Comparison of ENCODE assay signal across 7 mouse cellular contexts in the genomic region with DNA sequence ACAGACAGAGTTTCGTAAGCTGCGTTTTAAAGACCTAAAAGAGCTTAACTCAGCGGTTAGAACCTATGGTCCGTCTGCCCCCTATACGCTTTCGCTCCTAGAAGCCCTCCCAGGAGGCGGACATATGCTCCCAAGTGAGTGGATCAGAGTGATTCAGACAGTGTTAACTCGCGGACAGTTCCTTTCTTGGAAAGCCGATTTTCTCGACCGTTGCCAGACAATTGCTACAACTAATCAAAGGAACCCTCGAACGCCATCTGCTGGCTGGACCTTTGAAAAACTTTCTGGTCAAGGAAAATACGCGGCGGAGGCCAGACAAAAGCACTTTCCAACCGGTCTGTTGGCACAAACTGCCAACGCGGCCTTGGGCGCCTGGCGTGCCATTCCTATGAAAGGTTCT. TPM values are rescaled to one million over a fixed set of nuclear protein-coding genes. Genes with fewer than 3 reads are reported as not detected.
DNase-seq lines count a peak whose midpoint lies in the region; ATAC-seq and TF ChIP-seq lines count a peak whose summit lies in the region.

No protein-coding gene starts in this region.

- peak overlapping the region; percentile 88 for H3K27ac ChIP-seq in embryonic facial prominence, embryonic 12.5 days
- peak overlapping the region; percentile 51 for H3K27ac ChIP-seq in intestine, postnatal 0 days (ENCODE audit: low read depth, low read length)
- peak overlapping the region; percentile 91 for H3K27ac ChIP-seq in midbrain, embryonic 10.5 days (replicated peaks)

- peak; percentile 83 for TF ChIP-seq CTCF in intestine, postnatal 0 days (IDR thresholded peaks at IDR 0.05; ENCODE audit: low read depth)

- peak overlapping the region; percentile 50 for H3K9ac ChIP-seq in embryonic facial prominence, embryonic 12.5 days
- peak overlapping the region; percentile 28; the same call in 1 of the 2 replicates for H3K9ac ChIP-seq in intestine, postnatal 0 days (ENCODE audit: low read depth, low read length)

- H3K9me3 ChIP-seq in embryonic facial prominence, embryonic 12.5 days: no peaks in the 10 kb centered on the region
- H3K9me3 ChIP-seq in intestine, postnatal 0 days (ENCODE audit: control insufficient read depth): no peaks in the 10 kb centered on the region
- H3K9me3 ChIP-seq in midbrain, embryonic 10.5 days (replicated peaks): no peaks in the 10 kb centered on the region

- peak; percentile 91 to 96 for DNase-seq in adrenal gland, postnatal 4 days (ENCODE audit: low spot score in 2 of 2)
- DNase-seq in left cerebral cortex, postnatal 36 days (ENCODE audit: low spot score in 2 of 2): peak; percentile 76 to 86
- peak; percentile 93 for DNase-seq in midbrain, embryonic 10.5 days (ENCODE audit: low spot score)
- peak; percentile 70 to 78 for DNase-seq in right cerebral cortex, postnatal 36 days (ENCODE audit: low spot score in 2 of 2)

- under 1% methylated on average over 22 of the region's 22 CpGs for WGBS in embryonic facial prominence, embryonic 12.5 days
- under 1% methylated on average over 22 of the region's 22 CpGs for WGBS in intestine, postnatal 0 days
- WGBS in midbrain, embryonic 10.5 days: under 1% methylated on average over 22 of the region's 22 CpGs

- H3K36me3 ChIP-seq in embryonic facial prominence, embryonic 12.5 days: no peaks in the 10 kb centered on the region
- H3K36me3 ChIP-seq in intestine, postnatal 0 days (ENCODE audit: control insufficient read depth, insufficient read depth): no peaks in the 10 kb centered on the region
- H3K36me3 ChIP-seq in midbrain, embryonic 10.5 days: no peaks in the 10 kb centered on the region

- H3K27me3 ChIP-seq in embryonic facial prominence, embryonic 12.5 days: no peaks in the 10 kb centered on the region
- no peaks in the 10 kb centered on the region for H3K27me3 ChIP-seq in intestine, postnatal 0 days (replicated peaks; ENCODE audit: control insufficient read depth, insufficient read depth, low read length)
- peaks cover 38% of the 10 kb centered on the region for H3K27me3 ChIP-seq in midbrain, embryonic 10.5 days (ENCODE audit: low read depth, poor library complexity, severe bottlenecking)

- peak overlapping the region; percentile 74 for H3K4me2 ChIP-seq in embryonic facial prominence, embryonic 12.5 days (replicated peaks)
- peak overlapping the region; percentile 94 for H3K4me2 ChIP-seq in intestine, postnatal 0 days (replicated peaks; ENCODE audit: low read depth)

- peak; percentile 60; the same call in 1 of the 2 replicates for ATAC-seq in embryonic facial prominence, embryonic 12.5 days (ENCODE audit: insufficient number of reproducible peaks, insufficient read depth, low FRiP score, low TSS enrichment)
- ATAC-seq in granulocyte monocyte progenitor cell, adult 5-6 weeks (replicated peaks; ENCODE audit: poor library complexity, severe bottlenecking): peak; percentile 76
- ATAC-seq in intestine, postnatal 0 days: peak; percentile 68

- peak overlapping the region; percentile 34 for H3K4me3 ChIP-seq in embryonic facial prominence, embryonic 12.5 days
- peak overlapping the region; percentile 52 for H3K4me3 ChIP-seq in intestine, postnatal 0 days (ENCODE audit: low read depth, low read length)
- H3K4me3 ChIP-seq in midbrain, embryonic 10.5 days: peak overlapping the region; percentile 59

- intact Hi-C loops in left cerebral cortex, postnatal 36 days (cut with DNase I): no loop called here

- 0 out of 2 replicates have a peak, but pooled peaks cover 4% of the 10 kb centered on the region for H3K4me1 ChIP-seq in embryonic facial prominence, embryonic 12.5 days
- H3K4me1 ChIP-seq in intestine, postnatal 0 days (replicated peaks; ENCODE audit: control insufficient read depth, insufficient read depth, low read length): no peaks in the 10 kb centered on the region
- peaks cover 21% of the 10 kb centered on the region for H3K4me1 ChIP-seq in midbrain, embryonic 10.5 days

RNA-seq across cellular contexts. Expression of a gene that starts 1.6 kb away (rescaled TPM):
- 10 to 100 TPM; 65.4 to 96.0 TPM for total RNA-seq in adrenal gland, postnatal 4 days (2021)
- polyA plus RNA-seq in embryonic facial prominence, embryonic 12.5 days (2016; fragmentation: Nextera tagmentation; extraction: Ambion mirVana): 4.9 and 6.0 TPM in 2 replicates
- total RNA-seq in granulocyte monocyte progenitor cell, adult 5-6 weeks (2014; fragmentation: Nextera tagmentation): not detected in 2 replicates
- not detected in 2 replicates for total RNA-seq in granulocyte monocyte progenitor cell, adult 5-6 weeks (2017)
- 0.24 and 0.31 TPM in 2 replicates for polyA plus RNA-seq in intestine, postnatal 0 days (2015; fragmentation: Nextera tagmentation; extraction: Ambion mirVana)
- under 1 TPM; 0.10 to 0.11 TPM for total RNA-seq in left cerebral cortex, postnatal 36 days (2021)
- 0.04 and 0.09 TPM in 2 replicates for polyA plus RNA-seq in midbrain, embryonic 10.5 days (2016; fragmentation: Nextera tagmentation; extraction: Ambion mirVana)

RNA-seq across cellular contexts. Expression of a gene that starts 54.6 kb away (rescaled TPM):
- total RNA-seq in adrenal gland, postnatal 4 days (2021): 10 to 100 TPM; 75.1 to 88.2 TPM
- polyA plus RNA-seq in embryonic facial prominence, embryonic 12.5 days (2016; fragmentation: Nextera tagmentation; extraction: Ambion mirVana): 74.6 and 82.1 TPM in 2 replicates
- total RNA-seq in granulocyte monocyte progenitor cell, adult 5-6 weeks (2014; fragmentation: Nextera tagmentation): 178 and 197 TPM in 2 replicates
- total RNA-seq in granulocyte monocyte progenitor cell, adult 5-6 weeks (2017): 114 and 116 TPM in 2 replicates
- 45.7 and 47.9 TPM in 2 replicates for polyA plus RNA-seq in intestine, postnatal 0 days (2015; fragmentation: Nextera tagmentation; extraction: Ambion mirVana)
- total RNA-seq in left cerebral cortex, postnatal 36 days (2021): 10 to 100 TPM; 12.2 to 14.1 TPM
- polyA plus RNA-seq in midbrain, embryonic 10.5 days (2016; fragmentation: Nextera tagmentation; extraction: Ambion mirVana): 89.6 and 106 TPM in 2 replicates

Comparison
In these comparisons a context has a peak if more than half of its experiments do, and no peak if none do; other contexts are left out.
1. Peak in every context shown above with its lines: DNase-seq, ATAC-seq, H3K4me3 ChIP-seq and H3K27ac ChIP-seq.
2. RNA of a gene that starts 1.6 kb away (total RNA-seq): 65.4 to 96.0 TPM in adrenal gland, postnatal 4 days; 0.10 to 0.11 TPM in left cerebral cortex, postnatal 36 days and not detected in granulocyte monocyte progenitor cell, adult 5-6 weeks; every median in the first group is over 10 times any median in the second.
3. RNA of a gene that starts 54.6 kb away (total RNA-seq): 114 to 197 TPM in granulocyte monocyte progenitor cell, adult 5-6 weeks and 75.1 to 88.2 TPM in adrenal gland, postnatal 4 days; 12.2 to 14.1 TPM in left cerebral cortex, postnatal 36 days; every median in the first group is over 4 times any median in the second.